Mouse (Mus musculus) left cerebral cortex, adult 11 months (tissue): ENCODE results near the gene Ttc28.

ENCODE experiments used
- DNase-seq: peaks from one replicate; pipeline ENCODE4 v3.0.0; 2022; ENCODE audit warnings: low spot score

The Ttc28 gene

DNA sequence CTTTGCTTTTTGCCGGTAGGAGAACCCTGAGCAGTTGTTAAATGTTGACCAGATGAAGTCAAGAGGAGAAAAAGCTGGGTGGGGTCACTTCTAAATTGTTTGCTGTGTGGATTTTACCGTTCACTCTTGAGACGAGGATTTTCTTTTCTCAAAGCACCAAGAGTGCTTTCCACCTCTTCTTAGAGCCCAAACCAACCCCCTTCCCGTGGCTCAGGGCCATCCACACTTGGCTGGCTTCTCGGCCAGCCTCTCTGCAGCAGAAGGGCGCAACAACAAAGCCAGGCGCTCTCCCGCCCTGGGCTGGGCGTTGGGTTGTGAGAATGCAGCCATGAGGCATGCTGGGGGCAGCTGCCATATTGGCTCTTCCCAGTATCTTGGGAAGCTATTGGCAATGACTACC, 170.5 kb downstream of the Ttc28 start:
- DNase-seq = no peak

DNA sequence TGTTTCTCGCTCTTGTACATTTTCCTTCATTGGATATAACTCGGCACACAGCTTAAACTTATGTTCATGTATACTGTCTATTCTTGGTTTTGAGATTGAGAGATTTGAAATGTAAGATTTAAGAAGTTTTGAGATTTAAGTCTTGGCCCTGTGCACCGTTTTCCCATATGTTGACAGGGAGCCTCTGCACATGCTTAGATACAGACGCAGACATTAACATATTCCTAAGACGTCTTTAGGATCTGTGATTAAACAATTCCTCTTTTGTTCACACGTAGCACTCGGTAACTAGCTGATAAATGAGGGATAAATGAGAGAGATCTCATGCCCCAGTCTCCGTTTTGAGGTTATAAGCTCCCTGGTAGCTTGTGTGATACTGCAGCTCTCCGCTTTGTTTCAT, 174.8 kb downstream of the Ttc28 start:
- DNase-seq = no peak

DNA sequence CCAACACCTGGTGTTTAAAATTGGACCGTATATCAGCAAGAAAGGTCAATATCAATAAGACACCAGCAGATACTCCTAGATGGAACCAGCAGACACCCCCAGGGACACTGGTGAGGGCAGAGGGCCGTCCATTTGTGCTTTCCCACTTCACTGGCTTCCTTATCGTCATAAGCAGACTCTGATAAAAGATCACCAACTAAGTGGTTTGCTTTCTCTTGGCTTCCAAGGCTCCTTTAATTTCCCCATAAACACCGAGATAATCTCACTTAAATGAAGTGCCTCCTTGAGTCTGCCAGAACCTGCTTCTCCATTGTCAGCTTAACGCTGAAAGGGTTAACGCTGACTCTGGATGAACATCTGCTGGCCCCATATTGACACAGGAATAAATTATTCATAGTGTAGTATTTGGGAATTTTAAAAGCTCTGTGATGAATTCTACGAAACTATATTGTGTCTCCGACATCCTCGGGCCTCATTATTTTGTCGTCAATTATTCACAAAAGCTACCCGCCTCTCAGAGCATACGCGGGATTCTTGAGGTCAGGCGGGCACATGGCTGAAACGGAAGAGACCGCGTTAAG, 175.3 kb downstream of the Ttc28 start:
- no peak for DNase-seq

DNA sequence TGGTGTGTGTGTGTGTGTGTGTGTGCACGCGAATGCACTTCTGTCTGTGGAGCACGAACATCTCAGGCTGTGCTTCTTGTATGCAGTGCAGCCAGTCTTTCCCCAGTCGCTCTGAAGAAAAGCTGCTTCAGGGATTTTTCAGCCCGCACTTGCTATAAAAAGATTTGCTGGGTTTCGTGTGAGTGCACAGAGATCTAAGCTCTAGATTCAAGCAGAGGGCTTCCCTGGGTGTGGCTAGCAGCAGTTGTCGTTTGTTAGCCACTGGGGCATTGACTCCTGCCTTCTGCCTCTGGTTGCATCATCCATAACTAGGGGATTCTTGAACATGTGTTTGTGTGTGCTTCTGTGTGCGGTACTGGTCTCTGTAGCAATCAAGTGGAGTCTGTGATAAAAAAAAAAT, 175.9 kb downstream of the Ttc28 start:
- DNase-seq = no peak

DNA sequence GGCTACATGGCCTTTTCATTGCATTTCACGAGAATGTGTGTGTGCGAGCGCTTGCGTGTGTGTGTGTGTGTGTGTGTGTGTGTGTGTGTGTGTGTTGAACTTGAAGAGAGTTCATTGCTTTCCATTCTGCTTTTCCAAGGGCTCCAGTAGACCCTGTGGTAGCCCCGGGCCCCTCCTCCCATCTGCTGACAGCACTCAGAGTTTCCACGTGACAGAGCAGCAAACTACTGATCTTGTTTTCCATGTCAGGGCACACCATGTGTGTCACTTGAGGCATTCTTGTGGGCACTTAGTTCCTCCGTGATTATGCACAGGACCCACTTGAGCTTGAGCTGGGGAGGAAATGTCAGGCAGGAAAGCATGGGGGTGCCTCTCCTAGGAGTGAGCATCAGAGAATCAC, 177.5 kb downstream of the Ttc28 start:
- DNase-seq = no peak

DNA sequence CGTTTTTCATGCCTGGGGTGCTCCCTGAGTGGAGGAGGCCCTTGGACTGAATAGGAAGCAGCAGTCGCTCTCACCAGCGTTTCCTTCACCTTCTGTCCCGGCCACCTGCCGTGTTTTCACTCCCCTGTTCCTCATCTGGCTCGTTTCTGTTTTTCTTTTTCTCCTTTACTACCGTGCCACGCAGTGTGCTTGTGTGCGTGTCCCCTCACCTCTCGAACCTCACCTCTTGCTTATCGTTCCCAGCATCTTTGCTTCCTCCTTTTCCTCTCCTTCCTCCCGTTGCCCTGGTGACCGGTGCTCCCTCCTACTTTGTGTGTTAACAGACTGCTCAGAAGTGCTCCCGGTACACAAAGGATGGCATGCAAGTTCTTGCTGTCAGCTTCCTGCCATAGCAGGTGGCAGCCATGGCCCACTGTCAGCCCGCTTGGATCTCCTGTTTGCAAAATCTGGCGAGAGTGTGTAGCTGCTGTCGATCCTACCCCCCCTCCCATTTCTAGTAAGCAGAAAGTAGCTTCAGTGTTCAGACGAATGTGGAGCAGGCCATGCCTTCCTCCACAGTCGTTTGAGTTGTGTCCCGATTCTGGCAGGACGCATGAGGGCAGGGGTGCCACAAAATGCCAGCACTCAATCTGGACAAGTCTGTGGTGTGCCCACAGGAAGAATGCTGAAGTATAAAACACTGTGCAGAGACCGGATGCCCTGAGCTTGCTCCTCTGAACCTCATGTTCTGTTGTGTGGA, 179.0 kb downstream of the Ttc28 start:
- DNase-seq = peak; percentile 22

DNA sequence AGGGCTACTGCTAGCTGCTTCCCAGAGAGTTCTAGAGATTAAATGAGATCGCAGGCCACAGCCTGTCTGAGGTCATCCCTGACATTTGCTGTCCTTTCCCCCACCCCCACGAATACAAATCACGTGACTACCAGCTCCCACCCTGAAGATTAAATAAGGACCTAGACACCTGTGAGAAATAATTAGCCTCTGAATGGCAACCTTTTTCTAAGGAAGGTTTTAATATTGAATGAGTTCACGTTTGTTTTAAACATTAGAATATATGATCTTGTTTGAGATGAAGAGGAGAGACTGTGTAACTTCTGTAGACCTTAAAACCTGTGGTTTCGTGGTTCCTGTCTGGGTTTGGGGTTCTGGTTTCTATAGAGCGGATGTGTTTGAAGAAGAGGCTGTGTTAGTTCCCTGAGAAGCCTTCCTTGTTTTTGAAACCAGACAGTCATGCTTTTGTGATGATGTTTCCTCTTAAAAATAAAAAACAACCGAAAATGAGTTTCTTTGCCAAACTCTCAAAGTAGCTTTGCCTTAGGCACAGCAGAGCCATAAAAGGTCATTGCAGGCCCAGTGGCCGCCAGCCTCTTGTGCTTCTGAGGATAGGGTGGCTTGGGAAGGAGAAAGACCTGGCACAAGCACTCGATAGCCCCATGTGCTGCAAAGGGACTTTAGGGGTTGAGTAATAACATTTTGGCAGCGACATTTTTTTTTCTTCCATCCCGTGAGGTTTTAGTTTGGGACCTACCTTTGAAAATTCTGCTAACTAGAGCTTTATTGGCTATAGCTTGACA, 179.7 kb downstream of the Ttc28 start:
- no peak for DNase-seq

DNA sequence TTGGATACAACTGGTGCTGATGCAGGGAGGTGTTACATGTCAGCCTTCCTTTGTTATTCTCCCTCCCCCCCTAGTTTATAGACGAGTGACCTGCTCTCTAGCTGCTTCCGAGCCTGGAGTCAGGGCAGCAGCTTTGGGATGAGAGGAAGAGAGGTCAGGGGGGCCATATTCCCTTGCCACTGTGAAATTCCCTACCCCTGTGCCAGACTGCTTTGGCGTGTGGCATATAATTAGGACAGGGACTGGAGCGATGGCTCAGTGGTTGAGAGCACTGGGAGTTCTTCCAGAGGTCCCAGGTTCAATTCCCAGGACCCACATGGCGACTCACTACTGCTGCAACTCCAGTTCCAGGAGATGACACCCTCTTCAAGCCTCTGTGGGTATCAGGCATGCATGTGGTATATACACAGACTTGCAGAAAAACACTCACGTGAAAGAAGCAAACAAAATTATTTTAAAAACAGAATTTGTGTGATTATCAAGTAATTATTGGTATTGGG, 180.7 kb downstream of the Ttc28 start:
- DNase-seq = no peak

DNA sequence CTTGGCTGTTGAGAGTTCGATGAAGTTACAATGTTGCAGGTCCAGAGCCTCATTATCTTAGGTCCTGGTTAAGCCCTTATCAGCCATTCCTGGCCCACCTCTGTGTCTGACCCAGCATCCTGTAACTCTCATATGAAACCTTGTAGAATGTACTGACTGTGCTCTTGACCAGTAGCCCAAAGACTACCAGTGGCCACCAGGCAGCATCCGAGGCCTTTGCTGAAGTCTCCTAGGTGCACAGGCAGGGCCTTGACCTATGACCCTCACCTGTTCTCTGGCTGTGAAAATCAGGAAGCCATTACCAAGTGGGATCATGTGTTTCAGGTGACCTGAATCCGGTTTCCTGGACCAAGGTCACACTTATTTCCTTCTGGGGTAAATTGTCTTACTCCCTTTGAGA, 183.6 kb downstream of the Ttc28 start:
- DNase-seq = no peak

DNA sequence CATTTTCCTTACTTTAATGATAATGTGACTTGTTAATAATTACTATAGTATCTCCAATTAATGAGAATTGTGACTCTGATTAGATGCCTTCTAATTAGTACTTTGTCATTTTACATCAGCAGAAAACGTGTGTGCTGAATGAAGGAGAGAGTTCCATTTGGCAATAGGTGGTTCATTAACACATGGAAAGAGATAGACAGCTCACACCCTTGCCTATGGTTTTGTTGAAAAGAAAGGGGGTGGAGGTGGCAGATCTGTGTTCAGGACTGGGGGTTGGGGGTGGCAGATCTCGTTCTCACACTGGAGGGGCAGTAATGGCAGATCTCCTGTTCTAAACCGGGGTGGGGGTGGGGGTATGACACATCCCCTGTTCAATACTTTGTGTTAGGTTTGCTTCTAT, 184.4 kb downstream of the Ttc28 start:
- DNase-seq = no peak

DNA sequence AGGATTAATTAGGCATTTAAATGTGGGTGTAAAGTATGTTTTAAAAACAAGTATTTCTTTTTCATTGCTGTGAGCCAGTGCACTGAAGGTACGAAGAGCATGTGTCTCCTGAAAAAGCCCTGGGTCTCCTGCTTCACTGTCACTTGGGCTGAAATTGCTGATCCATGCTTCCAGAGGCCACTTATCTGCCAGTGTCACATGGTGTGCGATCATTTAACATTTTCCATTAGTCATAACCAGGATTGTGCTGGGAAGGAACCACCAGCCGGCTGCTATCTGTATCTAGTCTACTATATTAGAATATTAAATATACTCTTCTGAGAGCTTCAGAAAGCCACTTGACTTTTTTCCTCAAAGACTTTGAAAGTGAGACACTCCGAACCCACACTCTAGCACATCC, 186.2 kb downstream of the Ttc28 start:
- no peak for DNase-seq

DNA sequence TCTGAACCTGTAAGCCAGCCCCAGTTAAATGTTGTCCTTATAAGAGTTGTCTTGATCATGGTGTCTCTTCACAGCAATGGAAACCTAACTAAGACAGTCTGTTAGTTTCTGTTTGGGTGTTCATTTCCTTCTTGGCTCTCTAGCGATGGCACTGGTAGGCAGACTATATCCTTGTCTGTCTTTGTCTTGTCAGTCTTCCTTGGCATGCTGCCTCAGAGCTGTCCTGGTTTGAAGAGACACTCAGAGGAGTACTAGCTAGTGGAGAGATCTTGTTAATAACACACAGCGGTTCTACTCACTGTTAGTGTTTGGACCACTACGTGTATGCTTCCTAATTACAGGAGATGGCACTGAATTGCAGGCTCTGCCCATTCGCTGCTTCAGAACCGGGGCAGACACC, 189.9 kb downstream of the Ttc28 start:
- DNase-seq = no peak

DNA sequence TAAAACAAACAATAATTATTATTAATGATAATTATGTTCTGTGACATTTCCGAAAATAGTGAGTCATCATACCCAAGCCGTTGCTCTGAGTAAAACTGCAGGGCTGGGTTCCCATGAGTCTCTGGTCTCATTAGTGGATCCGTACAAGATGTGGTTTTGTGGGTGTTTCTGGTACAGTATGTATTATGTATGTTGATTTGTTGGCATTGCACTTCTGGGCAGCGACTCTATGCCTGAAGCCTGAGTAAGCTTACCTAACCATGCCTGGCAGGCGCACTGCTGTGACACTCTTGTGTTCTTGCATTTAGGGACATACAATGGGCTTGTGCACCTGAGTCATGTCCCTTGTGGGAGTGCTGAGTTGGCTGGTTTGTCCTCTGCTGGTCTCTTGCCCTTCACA, 190.3 kb downstream of the Ttc28 start:
- no peak for DNase-seq

DNA sequence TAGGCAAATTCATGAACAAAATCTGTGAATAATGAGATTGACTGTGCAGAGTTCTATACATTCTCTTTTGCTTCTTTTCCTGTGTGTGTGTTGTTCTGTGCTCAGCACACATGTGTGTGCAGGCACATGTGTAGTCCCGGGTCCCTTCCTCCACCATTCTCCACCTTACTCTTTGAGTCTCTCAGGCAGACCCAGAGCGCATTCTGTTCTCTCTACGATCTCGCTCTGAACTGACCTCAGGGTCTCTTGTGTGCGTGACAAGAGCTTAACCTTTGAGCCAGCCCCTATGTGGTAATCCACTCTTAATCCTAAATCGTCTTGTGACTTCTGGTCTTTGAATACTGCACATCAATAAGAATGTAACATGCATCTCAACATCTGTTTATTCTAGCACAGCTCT, 190.8 kb downstream of the Ttc28 start:
- no peak for DNase-seq

DNA sequence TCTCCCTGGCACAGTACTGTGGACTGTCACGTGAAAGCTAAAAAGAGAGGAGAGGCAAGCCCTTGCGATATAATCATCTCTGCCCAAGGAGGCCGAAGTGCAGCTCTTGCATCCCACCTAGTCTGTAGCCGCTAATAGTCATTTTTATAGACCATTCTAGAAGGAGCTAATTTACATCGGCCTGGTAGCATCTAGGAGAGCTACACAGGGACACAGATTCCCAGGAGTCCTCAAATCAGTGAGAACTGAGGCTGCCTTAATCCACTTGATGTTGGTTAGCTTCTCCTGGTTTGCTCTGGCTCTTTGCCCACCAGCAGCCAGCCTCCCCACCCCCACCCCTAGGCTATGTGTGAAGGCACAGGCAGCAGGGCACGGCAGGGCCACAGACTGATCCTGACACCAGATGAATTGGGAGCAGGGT, 193.7 kb downstream of the Ttc28 start:
- DNase-seq = no peak

DNA sequence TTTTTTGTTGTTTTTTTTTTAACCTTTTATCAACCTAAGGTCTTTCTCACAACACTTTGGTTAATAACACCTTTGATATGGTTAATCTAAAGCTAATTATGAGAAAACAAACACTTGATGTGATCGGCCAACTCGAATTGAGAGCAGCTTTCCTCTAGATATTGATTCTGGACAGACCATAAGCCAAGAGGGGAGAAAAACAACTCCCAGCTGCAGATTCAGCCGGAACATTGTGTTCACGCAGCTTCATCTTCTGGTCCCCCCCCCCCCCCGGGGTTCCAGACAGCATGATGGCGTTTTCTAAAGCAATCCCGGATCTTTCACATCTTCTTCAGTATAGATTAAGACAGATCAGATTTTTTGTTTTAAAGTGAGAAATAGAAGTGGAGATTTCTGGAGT, 194.4 kb downstream of the Ttc28 start:
- DNase-seq = no peak

DNA sequence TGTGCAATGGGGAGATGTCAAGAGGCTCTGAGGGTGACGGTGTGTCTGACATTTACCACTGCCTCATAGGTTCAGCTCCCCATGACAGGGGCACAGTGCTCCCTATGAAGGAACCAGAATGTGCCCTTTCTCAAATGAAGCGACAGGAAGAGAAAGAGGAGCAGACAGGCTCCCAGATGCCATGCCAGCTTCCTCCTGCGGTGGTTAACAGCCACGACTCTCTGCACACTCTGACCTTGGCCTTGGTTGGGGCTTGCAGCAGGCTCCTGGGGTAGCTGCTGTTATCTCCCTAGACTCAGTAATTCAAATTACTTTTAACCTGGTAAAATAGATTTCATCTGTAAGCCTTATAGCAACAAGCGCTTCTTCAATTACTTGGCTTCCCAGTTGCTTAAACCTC, 196.2 kb downstream of the Ttc28 start:
- no peak for DNase-seq

DNA sequence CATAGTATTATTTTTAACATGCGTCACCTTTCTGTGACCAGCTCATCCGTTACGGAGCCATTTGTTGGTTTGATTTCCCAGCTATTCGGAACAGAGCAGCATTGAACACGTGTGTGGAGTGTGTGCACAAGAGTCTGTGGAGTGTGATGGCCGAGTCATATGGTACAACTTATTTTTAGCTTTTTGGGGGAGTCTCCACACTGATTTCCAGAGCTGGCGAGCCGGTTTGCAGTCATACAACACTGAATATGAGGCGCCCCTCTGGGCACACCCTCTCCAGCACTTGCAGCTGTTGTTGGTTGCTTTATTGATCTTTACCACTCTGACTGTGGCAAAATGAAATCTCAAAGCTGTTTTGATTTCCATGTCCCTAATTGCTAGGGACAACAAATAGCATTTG, 197.7 kb downstream of the Ttc28 start:
- DNase-seq = no peak

DNA sequence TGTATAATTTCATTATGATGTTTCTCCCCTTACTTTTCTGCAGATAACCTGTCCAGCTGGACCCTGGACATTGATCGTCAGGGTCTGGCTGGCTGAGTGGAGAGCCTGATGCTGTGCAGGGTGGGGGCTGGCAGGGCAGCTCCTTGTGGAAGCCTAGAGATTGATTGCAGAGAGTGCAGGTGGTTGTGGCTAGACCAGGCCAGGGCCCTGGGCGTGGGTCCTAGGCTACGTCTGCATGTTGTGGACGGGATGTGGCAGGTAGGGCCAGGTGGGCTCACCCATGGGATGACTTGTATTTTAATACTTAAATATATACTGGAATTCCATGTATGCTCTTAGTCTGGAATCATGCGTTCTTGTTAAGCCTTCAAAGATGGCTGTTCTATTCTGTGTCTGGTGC, 201.0 kb downstream of the Ttc28 start:
- no peak for DNase-seq

DNA sequence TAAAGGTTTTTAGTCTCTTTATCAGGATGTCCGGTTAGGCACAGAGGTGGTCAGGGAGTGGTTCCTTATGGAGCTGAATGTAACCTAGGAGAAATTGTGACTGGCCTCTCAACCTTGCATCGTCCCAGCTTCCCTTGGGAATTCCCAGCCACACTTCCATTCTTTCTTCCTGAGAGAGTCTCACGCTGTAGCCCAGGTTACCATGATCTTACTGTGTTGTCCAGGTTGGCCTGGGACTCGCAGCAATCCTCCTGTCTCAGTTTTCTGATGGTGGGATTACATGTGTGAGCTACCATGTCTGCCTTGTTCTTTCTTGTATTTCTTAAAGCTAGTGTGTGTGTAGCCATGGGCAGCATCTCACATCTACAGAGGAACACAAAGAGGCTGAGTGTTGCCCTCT, 206.2 kb downstream of the Ttc28 start:
- DNase-seq = no peak

DNA sequence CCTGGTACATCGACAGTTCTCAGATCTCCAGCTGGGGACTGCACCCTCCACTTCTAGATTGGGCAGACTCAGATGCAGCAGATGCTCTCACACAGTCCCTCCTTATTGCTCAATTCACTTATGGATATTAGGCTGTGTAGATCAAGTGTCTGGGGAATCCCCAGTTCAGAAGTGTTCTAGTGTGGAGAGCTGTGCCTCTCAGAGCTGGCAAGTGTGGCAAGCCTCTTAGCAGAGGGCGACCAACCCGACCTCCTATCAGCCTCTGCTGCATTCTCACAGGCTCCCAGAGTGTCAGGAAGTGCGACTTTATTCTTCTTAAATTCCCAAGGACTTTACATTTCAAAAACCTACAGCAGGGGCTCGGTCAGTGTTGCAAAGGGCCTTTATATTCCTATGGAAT, 217.1 kb downstream of the Ttc28 start:
- DNase-seq = no peak

DNA sequence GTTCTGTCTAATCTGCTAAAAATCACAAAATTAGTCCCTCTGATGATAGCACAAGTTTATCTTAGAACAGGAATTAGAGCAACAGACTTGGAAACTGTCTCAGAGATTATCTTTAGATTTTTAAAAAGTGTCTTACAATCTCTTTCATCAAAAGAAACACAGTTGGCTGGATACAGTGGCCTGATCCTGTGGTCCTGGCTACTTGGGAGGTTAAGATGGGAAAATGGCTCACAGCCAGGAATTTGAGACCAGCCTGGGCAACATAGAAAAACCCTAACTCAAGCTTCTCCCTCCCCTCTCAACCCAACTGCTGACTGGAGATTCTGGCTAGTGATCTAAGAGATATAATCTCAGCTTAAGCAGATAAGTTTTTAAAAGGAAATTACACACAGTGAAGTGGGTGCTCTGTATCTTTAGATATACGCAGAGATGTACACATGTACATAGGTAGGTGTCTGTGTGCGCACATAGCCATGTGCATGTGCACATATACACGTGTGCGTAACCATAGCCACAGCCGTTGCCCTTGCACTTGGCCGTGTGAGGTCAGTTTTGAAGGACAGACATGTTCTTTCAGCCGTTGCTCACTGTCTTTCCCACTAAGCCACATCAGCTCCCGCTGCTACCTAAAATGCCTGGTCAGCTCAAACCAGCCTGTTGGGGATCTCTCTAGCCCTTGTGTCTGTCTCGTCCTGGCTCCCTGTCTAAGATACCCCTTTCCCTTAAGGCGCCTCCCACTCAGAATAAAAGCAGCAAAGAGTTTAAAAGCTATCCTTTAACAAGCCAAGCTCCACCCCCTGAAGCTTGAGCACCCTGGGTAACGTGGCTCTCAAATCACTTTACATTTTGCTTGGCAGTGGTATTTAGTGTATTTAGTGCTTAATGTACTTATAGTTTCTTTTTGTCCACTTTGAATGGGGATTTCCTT, 217.9 kb downstream of the Ttc28 start:
- DNase-seq = no peak
